Mouse (Mus musculus) cerebellum, adult 8-10 months (tissue): Measurements from ENCODE around the gene Pde6g.
A peak's percentile ranks its signal among the peaks of the same experiment; 100 is the strongest.

Experiments
- DNase-seq: peaks from one replicate; pipeline ENCODE4 v3.0.0; 2022

Gene Pde6g

GRCm38 (mm10) chr11:120453306-120453705, at the start of gene Pde6g:
Gene Pde6g (minus strand): TSS chr11:120453500.
- DNase-seq: no peak

GRCm38 (mm10) chr11:120501701-120502100, 48.4 kb upstream of the Pde6g start:
- no peak for DNase-seq

GRCm38 (mm10) chr11:120501018-120501417, 47.7 kb upstream of the Pde6g start:
- DNase-seq: no peak

GRCm38 (mm10) chr11:120500357-120500756, 47.1 kb upstream of the Pde6g start:
- no peak for DNase-seq

GRCm38 (mm10) chr11:120499894-120500293, 46.6 kb upstream of the Pde6g start:
- no peak for DNase-seq

GRCm38 (mm10) chr11:120498891-120499290, 45.6 kb upstream of the Pde6g start:
- no peak for DNase-seq

GRCm38 (mm10) chr11:120498226-120498625, 44.9 kb upstream of the Pde6g start:
- DNase-seq: no peak

- no peak for DNase-seq
Observed at GRCm38 (mm10) chr11:120497436-120497835, 44.1 kb upstream of the Pde6g start.

- DNase-seq: no peak
Observed at GRCm38 (mm10) chr11:120493911-120494310, 40.6 kb upstream of the Pde6g start.

GRCm38 (mm10) chr11:120493351-120493750, 40.1 kb upstream of the Pde6g start:
- no peak for DNase-seq

- DNase-seq: no peak
Observed at GRCm38 (mm10) chr11:120492878-120493203, 39.5 kb upstream of the Pde6g start.

GRCm38 (mm10) chr11:120492024-120492877, 39.0 kb upstream of the Pde6g start:
- DNase-seq: no peak

GRCm38 (mm10) chr11:120491317-120492023, 38.2 kb upstream of the Pde6g start, which contains the start of gene Slc25a10:
Gene Slc25a10 (plus strand): TSS chr11:120491840.
- peak; percentile 83 for DNase-seq

- DNase-seq: no peak
Observed at GRCm38 (mm10) chr11:120490291-120491046, 37.2 kb upstream of the Pde6g start.

- DNase-seq: peak; percentile 68
Observed at GRCm38 (mm10) chr11:120489054-120489761, 35.9 kb upstream of the Pde6g start.

GRCm38 (mm10) chr11:120488516-120488915, 35.2 kb upstream of the Pde6g start:
- DNase-seq: no peak

- no peak for DNase-seq
Observed at GRCm38 (mm10) chr11:120485251-120485650, 32.0 kb upstream of the Pde6g start.

- peak; percentile 84 for DNase-seq
Observed at GRCm38 (mm10) chr11:120484265-120484981, 31.1 kb upstream of the Pde6g start, which contains the start of gene Mrpl12. Gene Mrpl12 (plus strand): TSS chr11:120484613.

- DNase-seq: no peak
Observed at GRCm38 (mm10) chr11:120483448-120483934, 30.2 kb upstream of the Pde6g start.

GRCm38 (mm10) chr11:120472052-120472451, 18.8 kb upstream of the Pde6g start:
- no peak for DNase-seq

GRCm38 (mm10) chr11:120467736-120468092, 14.4 kb upstream of the Pde6g start:
- DNase-seq: no peak
